Mouse (Mus musculus) left cerebral cortex, postnatal 25 days (tissue): Measurements from ENCODE around the gene Stam. TPM values are rescaled to one million over a fixed set of nuclear protein-coding genes. Genes with fewer than 3 reads are reported as not detected.
"Not testable (repeated sequence)": the region's sequence is repeated elsewhere in the genome, so short reads cannot be mapped to it uniquely, and the experiment has no call there.

ENCODE experiments used
- DNase-seq, 2 experiments: peaks; one replicate each; pipeline ENCODE4 v3.0.0; 2022; ENCODE audit warnings: low spot score in 2 of 2, mixed read lengths in 1 of 2
- intact Hi-C: fragments of 180-260 bp; cut with DNase I; formaldehyde crosslinking; loops from one replicate; pipeline ENCODE4 v1.15.1; 2025
- total RNA-seq, 2 experiments: library from RNA; stranded (reverse); gene quantifications; 2 replicates each; pipeline ENCODE4 v1.2.3; 2021

The Stam gene
- total RNA-seq, 2 experiments from 2014 or later = 99.1 to 99.4 TPM

DNA sequence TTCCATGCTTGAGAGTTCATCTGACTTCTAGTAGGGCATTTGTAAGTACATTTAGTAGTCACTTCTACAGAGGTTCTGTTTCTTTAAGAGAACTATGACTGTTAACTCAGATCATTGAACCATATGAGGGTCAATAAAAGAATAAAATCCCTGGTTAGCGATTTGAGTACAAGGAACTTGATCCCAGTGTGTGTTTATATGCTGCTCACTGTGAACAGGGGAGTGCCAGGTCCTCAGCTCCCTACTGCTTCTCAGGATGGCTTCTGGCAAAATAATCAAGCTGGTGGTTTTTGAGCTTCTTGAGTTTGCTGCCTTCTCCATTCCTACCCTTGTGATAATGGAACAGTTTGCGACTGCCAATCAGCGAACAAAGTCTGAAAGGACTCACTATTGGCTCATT is 100.4 kb downstream of the Stam start, which contains the start of gene Tmem236:
TSS of gene Tmem236 (plus strand) at position 190 of the 400 bp plus-strand sequence.
- intact Hi-C loops = no loop called here
- no peak for DNase-seq

DNA sequence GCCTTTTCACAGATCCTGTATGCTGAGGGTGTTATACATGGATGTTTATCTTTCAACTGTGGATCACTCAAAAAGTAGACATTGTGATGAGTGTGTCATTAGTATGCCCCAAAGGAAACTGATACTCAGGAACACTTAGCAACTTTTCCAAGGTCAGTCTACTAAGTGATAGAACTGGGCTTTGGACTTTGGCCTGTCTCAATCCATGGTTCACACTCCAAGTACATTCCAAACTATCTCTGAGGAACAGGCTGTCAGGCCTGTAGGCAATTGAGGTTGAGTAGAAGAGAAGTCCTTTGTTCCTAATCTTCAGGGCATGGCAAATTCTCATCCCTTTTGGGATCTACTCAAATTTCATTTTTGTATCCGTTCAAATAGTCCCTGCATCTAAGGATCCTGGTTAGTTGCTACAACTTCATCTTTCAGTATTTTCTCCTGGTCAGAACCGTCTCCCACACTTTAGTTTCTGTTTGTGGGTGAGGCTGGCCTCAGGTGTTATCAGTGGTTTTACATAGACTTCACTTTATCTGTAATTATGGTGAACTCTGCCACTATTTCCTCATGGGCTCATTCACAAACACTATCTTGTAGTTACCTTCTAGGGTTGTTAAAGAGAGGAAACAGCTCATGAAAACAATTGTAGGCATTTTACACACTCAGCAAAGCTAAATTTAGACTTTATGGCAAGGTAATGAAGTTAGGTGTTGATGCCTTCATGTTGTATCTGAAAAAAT is 102.7 kb downstream of the Stam start:
- intact Hi-C loops = no loop called here
- DNase-seq = no peak

DNA sequence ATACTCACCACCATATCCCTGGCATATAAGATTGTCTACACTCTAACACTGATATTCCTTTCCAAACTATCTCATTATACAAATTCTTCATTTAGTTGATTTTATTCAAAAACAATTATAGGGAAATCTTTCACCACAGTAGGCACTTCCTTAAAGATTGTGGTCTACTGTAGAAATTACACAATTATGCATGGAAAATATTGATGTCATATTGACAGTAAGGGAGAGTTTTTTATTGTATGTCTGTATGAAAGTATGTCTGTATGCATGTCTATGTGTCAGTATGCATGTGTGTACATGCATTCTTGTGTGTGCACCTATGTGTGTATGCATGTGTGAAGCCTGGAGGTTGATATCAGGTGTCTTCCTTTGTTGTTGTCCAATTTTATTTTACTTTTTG is 110.5 kb downstream of the Stam start:
- intact Hi-C loops = no loop called here
- DNase-seq = no peak

DNA sequence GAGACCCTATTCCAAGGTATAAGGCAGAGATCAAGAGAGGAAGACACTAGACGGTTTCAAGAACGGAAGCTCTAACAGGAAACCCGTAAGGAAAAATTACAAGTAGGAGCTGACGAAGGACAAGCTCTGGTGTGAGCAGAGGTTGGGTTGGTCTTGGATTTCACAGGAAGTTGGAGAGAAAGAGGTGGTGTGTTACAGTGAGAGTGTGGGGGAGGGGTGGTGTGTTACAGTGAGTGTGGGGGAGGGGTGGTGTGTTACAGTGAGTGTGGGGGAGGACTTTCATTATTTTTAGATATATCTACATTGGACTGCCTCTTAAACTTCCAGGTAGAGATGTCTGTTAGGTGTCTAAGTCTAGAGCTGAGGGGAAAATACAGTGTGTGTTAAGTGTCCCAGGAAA is 116.8 kb downstream of the Stam start:
- intact Hi-C loops = no loop called here
- no peak for DNase-seq

DNA sequence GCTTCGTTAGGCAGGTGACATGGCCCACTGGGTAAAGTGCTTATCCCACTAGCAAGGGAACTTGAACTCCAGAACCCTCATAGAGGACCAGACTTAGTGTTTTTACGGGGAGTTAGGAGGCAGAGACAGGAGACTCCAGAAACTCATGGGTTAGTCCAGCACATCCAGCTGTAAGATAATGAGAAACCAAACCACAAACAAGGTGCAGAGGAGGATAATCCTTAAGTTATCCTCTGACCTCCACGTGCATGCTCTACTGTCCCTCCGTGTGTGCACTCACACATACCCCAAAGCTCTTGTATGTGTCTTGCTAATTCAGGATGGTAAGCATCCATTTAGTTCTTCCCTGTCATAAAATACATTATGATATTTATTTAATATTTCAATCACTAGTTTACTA is 117.7 kb downstream of the Stam start:
- no peak for DNase-seq
- intact Hi-C loops = no loop called here

DNA sequence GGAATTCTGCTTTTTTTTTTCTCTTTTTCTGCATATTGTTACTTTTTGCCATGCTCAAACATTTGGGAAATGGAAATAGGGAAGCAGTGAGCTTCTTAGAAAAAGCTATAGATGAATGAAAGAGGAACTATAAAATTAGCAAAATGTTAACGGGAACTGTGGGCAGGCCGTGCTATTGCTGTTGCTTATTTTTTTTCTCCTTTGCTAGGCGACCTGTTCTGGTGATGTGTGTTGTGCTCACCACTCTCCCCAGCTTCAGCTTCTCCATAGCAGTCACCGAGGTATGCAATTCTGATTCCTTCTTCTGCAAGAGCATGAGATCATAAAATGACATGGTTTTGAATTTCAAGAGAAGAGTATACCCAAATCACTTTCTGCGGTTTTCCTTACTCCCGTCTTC is 118.1 kb downstream of the Stam start:
- intact Hi-C loops = no loop called here
- no peak for DNase-seq

DNA sequence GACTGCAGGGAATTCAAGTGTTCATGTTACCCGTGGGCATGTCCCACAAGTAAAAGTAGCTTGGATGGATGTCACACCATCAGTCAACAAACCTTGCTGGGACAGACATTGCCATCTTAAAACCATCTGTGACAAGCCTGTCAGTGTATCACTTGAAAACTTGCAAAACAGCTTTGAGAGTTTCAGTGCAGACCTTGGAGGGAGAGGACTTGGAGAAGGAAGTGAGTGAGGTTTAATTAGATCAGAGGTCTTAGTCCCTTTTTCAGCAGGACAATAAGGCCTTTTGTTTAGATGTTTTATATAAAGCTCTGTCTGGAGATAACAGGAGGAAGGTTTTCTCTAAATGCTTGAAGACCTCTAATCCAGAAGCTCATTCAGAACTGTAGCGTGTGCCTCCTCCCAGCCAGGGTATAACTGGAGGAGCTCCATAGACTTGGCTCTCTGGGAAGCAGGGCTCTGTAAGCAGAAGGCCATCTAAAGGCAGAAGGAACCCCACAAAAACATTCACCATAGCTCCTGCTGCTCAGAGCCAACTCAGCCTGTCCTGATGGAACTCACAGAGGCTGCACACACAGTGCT is 124.5 kb downstream of the Stam start:
- DNase-seq, intact Hi-C loops: not testable (repeated sequence)

Other genes with a start within 250 kb of the Stam start
- gene Hacd1, start 18.0 kb upstream of the Stam start, total RNA-seq = 10 to 100 TPM; 18.6 to 23.3 TPM
- gene Tmem236, start 100.4 kb downstream of the Stam start, total RNA-seq = under 1 TPM in 1 of 2 experiments, not detected in 1; 0.16 TPM
- 1 to 10 TPM; 5.5 to 5.6 TPM for gene Mrc1, start 155.3 kb downstream of the Stam start, total RNA-seq